Mouse (Mus musculus) C3H10T1/2 (cell line): ENCODE results near the gene Pyroxd1. TPM values are rescaled to one million over a fixed set of nuclear protein-coding genes. Genes with fewer than 3 reads are reported as not detected.

ENCODE experiments used
- polyA plus RNA-seq, 2 experiments: library from polyadenylated mRNA; unstranded; fragments of >200 nt; fragmentation: generic; extraction: Trizol; gene quantifications; one replicate each; pipeline ENCODE4 v1.2.1; 2012; ENCODE audit warnings: missing spikeins in 2 of 2

The Pyroxd1 gene
- 1 to 10 TPM in 1 of 2 experiments, under 1 TPM in 1; 0.26 to 3.3 TPM for polyA plus RNA-seq

DNA sequence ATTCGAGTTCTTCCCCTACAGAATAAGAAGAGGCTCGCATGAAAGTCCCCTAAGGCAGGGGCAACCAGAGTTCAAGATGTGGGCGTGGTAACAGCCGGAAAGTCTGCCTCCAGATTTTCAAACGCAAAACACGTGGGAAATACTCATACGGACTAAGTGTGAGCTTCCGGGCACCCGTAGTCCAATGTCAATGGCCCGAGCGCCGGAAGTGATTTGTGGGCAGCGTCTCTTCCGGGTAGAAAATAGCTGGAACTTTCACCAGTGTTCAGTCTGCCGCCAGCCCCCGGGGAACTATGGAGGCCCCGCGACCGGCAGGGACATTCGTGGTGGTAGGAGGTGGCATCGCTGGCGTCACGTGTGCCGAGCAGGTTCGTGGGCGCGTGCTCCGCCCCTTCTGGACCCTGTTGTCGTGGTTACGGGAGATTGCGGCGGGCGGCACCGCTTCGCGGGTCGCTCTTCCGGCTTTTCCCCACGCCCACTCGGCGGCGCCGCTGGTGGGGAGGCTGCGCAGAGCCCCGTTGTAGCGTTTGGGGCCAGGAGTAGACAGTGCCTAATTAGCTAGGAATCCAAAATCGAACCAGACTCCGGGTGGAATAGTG is at the start of gene Pyroxd1:
Pyroxd1 (plus strand) TSS at position 215 of the 599 bp plus-strand sequence.

DNA sequence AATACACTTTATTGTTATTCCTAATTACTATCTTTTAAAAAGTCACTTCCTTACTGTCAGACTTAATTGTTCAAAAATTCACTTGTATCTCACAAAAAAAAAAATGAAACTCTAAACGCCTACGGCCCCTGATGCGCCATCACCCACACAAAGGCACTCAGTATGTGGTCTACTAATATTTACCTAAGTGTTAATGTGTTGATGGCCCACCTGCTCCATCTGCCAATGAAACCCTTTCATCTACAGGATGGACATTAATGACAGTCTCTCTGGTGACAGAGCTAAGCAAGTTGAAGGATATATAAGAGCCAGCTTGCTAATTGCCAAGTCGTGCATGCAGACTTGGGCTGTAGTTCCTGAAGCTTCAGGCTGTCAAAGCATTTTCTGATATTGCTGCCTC is 47.4 kb upstream of the Pyroxd1 start, which contains the start of gene Iapp:
Iapp (plus strand) TSS at position 326 of the 400 bp plus-strand sequence.

DNA sequence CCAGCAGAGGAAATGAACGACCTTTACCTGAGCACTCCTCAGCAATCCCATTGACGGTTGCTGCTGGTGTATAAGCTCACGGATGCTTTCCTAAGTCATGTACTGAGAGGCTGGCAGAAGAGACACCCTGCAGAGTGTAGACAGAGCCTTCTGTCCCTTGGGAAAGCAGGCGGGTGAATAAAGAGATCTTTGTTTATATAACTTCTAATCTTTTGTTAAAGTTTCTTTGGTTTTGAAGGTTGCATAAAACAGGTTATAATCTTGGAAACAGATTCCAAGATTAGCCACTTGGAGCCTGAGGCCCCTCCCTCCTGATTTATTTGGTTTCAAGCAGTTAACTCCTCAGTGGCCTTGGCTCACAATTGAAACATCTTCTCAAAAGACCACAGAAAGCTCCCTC is 22.6 kb upstream of the Pyroxd1 start, which contains the start of gene Slco1a5:
Slco1a5 (minus strand) TSS at position 101 of the 400 bp plus-strand sequence.

GRCm38 (mm10) chr6:142387011-142387754 is 41.7 kb downstream of the Pyroxd1 start, which contains the start of the genes Recql and Golt1b:
Gene Recql, minus strand, starts transcription at chr6:142387087.
Gene Golt1b, plus strand, starts transcription at chr6:142387221.

Other genes with a start within 250 kb of the Pyroxd1 start
- gene Slco1a6, start 137.1 kb upstream of the Pyroxd1 start, polyA plus RNA-seq, result under 1 TPM in 1 of 2 experiments, not detected in 1; 0.08 TPM
- under 1 TPM in 1 of 2 experiments, not detected in 1; 0.04 TPM for gene Iapp, start 47.2 kb upstream of the Pyroxd1 start, polyA plus RNA-seq
- under 1 TPM; 0.04 to 0.19 TPM for gene Slco1a5, start 22.7 kb upstream of the Pyroxd1 start, polyA plus RNA-seq
- 1 to 10 TPM; 2.2 to 9.5 TPM for gene Recql, start 41.4 kb downstream of the Pyroxd1 start, polyA plus RNA-seq
- 10 to 100 TPM in 1 of 2 experiments, 1 to 10 TPM in 1; 7.2 to 15.8 TPM for gene Golt1b, start 41.6 kb downstream of the Pyroxd1 start, polyA plus RNA-seq
- gene Spx, start 67.8 kb downstream of the Pyroxd1 start, polyA plus RNA-seq, result under 1 TPM; 0.06 to 0.54 TPM
- gene Gys2, start 127.5 kb downstream of the Pyroxd1 start, polyA plus RNA-seq, result not detected
- 100 to 1,000 TPM in 1 of 2 experiments, 10 to 100 TPM in 1; 25.1 to 109 TPM for gene Ldhb, start 162.3 kb downstream of the Pyroxd1 start, polyA plus RNA-seq
- under 1 TPM in 1 of 2 experiments, not detected in 1; 0.01 TPM for gene Kcnj8, start 226.0 kb downstream of the Pyroxd1 start, polyA plus RNA-seq